Mouse (Mus musculus): ENCODE data around the gene Gpr85.

- TF ChIP-seq CTCF (IDR thresholded peaks at IDR 0.05; ENCODE audit: control insufficient read depth, insufficient read depth, insufficient replicate concordance, low read depth, low read length) (no peak), POLR2A (IDR thresholded peaks at IDR 0.05; ENCODE audit: control insufficient read depth, low read depth, low read length) (no peak)
These were observed 32.3 kb upstream of the Gpr85 start for GRCm38 (mm10) chr6:13872076-13872475.

Data from testis, adult 2 months (tissue).